Mouse (Mus musculus) ES-CJ7 (cell line): ENCODE data around the gene Gm10392.
A peak's percentile ranks its signal among the peaks of the same experiment; 100 is the strongest.

Experiments
- DNase-seq: peaks from one replicate; pipeline ENCODE4 v3.0.0; 2011; ENCODE audit warnings: low read depth, low spot score

Gm10392 gene

GRCm38 (mm10) chr11:77492311-77492871 is 26.6 kb downstream of the Gm10392 start:
- DNase-seq: no peak

- DNase-seq: no peak
Observed at GRCm38 (mm10) chr11:77491502-77492291, 27.3 kb downstream of the Gm10392 start.

GRCm38 (mm10) chr11:77491123-77491501 is 27.9 kb downstream of the Gm10392 start:
- DNase-seq: peak; percentile 94

- no peak for DNase-seq
Observed at GRCm38 (mm10) chr11:77490451-77490850, 28.5 kb downstream of the Gm10392 start.

- peak; percentile 64 for DNase-seq
Observed at GRCm38 (mm10) chr11:77489591-77490235, 29.3 kb downstream of the Gm10392 start, which contains the start of gene Ankrd13b. Ankrd13b (minus strand) TSS chr11:77489678.

GRCm38 (mm10) chr11:77488771-77489581 is 30.0 kb downstream of the Gm10392 start:
- DNase-seq: no peak

- no peak for DNase-seq
Observed at GRCm38 (mm10) chr11:77486798-77487197, 32.2 kb downstream of the Gm10392 start.

- DNase-seq: no peak
Observed at GRCm38 (mm10) chr11:77485229-77485628, 33.8 kb downstream of the Gm10392 start.

GRCm38 (mm10) chr11:77483510-77484255 is 35.3 kb downstream of the Gm10392 start:
- no peak for DNase-seq

- no peak for DNase-seq
Observed at GRCm38 (mm10) chr11:77483043-77483442, 36.0 kb downstream of the Gm10392 start.

- DNase-seq: no peak
Observed at GRCm38 (mm10) chr11:77476895-77477294, 42.1 kb downstream of the Gm10392 start.

- DNase-seq: no peak
Observed at GRCm38 (mm10) chr11:77476216-77476615, 42.8 kb downstream of the Gm10392 start.

GRCm38 (mm10) chr11:77472775-77473174 is 46.2 kb downstream of the Gm10392 start:
- DNase-seq: no peak

GRCm38 (mm10) chr11:77471407-77471806 is 47.6 kb downstream of the Gm10392 start:
- peak; percentile 64 for DNase-seq

- DNase-seq: no peak
Observed at GRCm38 (mm10) chr11:77468397-77468796, 50.6 kb downstream of the Gm10392 start.

- peak; percentile 83 for DNase-seq
Observed at GRCm38 (mm10) chr11:77467784-77468183, 51.2 kb downstream of the Gm10392 start.

- DNase-seq: peak; percentile 83
Observed at GRCm38 (mm10) chr11:77467157-77467556, 51.8 kb downstream of the Gm10392 start.
